Mouse (Mus musculus) erythroblast, adult 5-6 weeks (primary cell): Measurements from ENCODE around the gene Ccnl1. TPM values are rescaled to one million over a fixed set of nuclear protein-coding genes. Genes with fewer than 3 reads are reported as not detected.

Source experiments
- ATAC-seq: replicated peaks from 2 replicates; pipeline ENCODE4 v1.8.0; 2016; ENCODE audit warnings: moderate number of reproducible peaks, mild to moderate bottlenecking, moderate TSS enrichment, inconsistent platforms; ENCODE audit not compliant: poor library complexity, low FRiP score, severe bottlenecking
- total RNA-seq, 2 experiments: library from RNA; stranded (forward) in 1 of 2; stranded (reverse) in 1 of 2; fragments of 150-400 nt in 1 of 2; fragments of 200-764, 138-1000 nt in 1 of 2; gene quantifications; 2 replicates each; pipeline versions ENCODE4 v1.2.3 to v1.2.4; 2015 to 2017; ENCODE audit warnings: low replicate concordance in 2 of 2

Ccnl1 gene
- total RNA-seq (2015; ENCODE audit: low replicate concordance): 68.1 and 84.4 TPM in 2 replicates
- total RNA-seq (2017; ENCODE audit: low replicate concordance): 102 and 150 TPM in 2 replicates

DNA sequence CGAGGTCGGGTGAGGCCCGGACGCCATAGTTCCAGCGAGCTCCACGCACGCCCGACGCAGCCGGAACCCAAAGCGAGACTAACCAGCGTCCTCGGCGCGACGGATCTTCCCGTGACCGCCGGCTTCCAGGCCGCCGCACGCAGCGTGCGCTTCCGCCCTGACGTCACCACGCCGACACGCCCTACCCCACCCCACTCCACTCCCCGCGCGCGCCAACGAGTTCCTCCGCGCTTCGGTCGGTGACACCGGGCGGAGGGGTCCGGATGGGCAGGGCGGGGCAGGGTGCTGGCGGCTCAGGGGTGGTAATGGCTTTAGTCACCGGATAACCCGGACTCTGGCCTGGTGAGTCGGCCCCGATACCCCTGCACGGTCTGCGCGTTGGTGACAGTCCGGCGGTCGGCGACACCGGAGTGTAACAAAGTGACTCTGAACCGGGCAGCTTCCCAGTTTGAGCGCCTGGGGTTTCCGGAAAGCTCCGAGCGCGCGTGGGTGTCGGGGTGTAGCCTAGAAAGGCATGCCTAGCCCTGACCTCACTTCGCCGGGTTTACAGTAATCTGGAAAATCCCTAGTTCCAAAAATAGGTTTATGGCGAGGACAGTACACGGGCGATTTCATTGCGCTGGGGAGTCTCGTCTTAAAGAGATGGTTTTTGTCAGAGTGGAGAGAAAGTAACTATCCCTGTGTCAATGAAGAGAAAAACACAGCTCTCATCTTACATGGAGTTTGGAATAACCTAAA is at the start of gene Ccnl1:
Gene Ccnl1, minus strand, starts transcription at position 148 of the 738 bp plus-strand sequence.
- peak; percentile 90 for ATAC-seq

DNA sequence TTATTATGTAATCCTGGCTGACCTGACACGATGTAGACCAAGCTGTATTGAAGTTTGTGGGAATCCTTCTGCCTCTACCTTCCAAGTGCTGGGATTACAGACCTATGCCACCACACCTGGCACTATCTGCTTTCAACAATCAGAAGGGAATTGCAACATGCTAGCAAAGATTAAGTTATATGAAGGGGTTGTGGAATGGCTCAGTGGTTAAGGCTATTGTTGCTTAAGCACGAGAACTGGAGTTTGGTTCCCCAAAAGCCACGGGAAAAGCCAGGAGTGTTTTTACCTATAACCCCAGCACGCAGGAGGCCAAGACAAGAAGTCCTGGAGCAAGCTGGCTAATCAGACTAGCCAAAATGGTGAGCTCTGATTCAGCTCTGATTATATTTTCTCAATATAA is 46.9 kb upstream of the Ccnl1 start:
- no peak for ATAC-seq

DNA sequence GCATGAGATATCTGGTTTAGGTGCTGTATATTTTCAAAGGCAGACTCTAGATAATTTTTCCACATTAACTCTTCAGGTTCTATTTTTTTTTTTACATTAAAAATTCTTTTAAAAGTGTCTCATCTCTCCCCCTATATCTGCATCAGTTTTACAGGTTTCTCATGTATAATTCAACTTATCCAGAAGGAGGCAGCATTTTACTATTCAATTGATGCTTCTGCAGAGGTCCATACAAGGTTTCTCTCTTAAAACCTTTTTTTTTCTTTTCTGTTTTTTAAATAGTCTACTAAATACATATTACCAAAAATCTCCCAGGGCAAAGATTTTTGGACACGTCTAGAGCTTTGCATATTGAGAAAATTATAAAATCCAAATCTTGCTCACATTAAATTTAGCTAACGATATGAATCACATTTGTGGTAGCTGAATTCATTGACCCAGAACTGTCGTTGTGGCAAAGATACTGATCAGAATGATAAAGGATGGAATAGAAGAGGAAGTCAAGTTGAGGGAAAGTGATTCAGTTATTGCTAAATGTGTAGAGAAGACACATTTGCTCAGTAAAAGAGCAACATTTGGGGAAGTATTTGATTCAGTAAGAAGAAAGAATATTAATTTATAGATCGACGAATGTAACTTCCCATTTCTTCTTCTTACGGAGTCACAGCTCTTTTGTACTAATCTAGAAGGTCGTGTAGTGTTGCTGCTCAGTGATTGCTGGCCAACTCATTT is 46.3 kb upstream of the Ccnl1 start:
- no peak for ATAC-seq

DNA sequence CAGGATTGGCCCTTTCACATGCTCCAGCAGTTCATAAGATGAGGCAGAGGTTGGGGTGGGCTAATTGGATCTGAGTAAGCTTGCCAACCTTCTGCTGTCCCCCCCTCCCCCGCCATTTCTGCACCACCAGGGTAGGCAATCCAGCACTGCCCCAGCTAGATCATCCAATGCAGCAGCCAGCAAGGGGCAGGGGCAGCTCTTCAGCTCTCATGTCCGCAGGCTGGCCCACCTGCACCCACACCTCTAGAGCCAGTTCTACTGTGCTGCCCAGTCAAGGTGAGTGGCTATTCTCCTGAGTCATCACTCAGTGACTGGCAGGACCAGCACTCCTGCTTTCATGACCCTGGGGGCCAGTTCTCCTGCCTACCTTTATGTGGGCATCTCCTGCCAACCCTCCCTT is 42.4 kb upstream of the Ccnl1 start:
- ATAC-seq: no peak

DNA sequence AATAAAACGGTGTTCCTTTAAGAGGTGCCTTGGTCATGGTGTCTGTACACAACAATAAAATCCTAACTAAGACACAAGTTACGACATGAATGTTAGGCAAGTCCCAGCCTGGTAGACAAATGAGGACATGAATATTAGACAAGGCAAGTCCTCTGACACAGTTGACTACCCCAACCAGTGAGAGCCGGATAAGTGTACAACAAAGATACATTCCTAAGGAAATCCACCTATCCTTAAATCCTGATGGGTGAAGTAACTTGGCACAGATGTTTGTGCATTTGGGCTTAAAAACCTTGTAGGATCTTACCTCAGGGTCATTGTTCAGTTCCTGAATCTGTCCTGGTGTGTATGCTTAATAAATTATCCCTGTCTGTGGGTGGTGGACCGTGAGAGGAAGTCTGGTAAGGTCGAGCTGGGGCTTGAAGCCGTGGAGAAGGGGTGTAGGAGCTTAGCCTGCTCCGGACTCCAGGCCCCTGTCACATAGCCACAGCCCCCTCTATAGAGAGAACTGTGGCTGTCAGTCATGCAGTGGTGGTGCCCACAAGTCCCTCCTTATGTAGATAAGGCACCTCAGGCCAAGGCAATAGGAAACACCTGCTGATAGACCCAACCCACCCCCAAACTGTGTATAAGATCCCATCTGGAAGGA is 39.4 kb upstream of the Ccnl1 start:
- ATAC-seq: no peak

DNA sequence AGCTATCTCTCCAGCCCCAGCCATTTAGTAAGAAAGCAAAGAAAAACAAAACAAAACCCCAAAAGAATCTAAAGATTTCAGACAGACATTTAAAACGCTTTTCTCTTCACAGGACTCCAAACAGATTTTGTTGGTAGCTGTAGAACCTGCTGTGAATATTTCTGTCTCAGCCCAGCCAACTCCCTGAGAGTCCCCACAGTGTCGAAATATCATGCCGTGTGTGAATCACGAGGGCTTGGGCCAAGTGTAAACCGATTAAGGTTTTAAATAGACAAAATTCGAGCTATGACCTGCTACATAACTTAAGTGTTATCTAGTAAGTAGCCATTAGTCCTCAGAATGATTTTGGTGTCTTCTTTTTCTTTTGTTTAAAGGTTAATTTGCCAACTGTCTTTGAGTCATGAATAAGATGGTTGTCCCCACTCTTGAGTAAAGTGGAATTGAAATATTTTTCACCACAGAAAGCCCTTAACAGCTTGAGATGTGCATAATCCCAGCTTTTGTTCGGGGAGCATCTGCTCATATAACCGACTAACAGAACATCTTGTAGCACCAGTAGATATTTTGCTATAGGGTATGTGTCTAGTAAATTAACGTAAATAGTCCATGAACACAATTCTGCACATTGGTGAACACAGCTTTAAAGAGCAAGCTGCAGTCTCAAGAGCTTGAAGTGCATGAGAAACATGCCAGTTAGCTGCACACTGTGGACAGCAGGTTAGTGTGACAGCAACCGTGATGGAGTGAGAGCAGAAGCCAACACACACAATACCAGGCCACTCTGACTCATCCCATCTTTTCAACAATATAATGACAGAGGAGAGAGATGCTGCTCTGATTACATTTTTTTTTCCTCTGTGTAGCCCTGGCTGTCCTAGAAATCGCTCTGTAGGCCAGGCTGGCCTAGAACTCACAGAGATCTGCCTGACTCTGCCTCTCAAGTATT is 34.6 kb upstream of the Ccnl1 start:
- ATAC-seq: no peak

DNA sequence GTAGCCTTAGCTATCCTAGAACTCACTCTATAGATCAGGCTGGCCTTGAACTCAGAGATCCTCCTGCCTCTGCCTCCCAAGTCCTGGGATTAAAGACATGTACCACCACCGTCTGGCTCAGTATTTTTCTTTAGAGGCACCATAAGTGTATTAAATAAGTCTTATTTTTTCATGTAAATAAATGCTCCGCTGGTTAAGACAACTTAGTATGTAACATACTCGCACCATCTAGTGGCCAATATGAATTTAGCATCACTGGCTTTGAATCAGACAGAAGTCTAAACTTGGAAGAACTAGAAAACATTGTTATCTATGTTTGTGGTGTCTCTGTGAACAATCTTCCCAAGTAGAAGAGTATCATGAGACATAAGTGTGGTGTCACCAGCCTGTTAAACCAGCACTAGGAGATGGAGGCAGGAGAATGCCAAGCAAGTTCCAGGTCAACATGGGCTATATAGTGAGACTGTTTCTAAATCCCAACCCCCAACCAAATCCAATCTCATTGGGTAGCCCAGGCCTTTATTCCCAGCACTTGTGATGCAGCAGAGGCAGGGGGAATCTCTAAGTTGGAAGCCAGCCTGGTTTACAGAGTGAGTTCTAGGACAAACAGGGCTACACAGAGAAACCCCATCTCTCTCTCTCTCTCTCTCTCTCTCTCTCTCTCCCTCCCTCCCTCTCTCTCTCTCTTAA is 33.1 kb upstream of the Ccnl1 start:
- ATAC-seq: peak; percentile 79

DNA sequence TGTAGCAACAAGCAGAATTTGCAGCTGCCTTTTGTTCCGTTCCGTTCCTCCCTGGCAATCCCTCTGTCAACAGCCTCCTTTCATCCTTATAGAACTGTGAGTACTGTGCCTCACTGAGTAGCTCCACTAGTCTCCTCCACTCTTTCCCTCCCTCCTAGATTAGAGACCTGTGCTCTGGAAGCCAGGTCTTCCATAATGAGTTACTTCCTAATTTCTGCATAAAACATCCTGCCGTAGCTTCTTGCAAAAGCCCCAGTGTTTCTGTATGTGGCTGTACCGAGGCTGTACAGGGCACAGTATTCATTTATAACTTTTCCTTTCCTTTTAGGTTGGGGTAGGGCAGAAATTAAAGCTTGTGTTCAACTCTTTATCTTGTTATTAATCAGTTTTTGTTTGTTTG is 32.5 kb upstream of the Ccnl1 start:
- ATAC-seq: no peak

DNA sequence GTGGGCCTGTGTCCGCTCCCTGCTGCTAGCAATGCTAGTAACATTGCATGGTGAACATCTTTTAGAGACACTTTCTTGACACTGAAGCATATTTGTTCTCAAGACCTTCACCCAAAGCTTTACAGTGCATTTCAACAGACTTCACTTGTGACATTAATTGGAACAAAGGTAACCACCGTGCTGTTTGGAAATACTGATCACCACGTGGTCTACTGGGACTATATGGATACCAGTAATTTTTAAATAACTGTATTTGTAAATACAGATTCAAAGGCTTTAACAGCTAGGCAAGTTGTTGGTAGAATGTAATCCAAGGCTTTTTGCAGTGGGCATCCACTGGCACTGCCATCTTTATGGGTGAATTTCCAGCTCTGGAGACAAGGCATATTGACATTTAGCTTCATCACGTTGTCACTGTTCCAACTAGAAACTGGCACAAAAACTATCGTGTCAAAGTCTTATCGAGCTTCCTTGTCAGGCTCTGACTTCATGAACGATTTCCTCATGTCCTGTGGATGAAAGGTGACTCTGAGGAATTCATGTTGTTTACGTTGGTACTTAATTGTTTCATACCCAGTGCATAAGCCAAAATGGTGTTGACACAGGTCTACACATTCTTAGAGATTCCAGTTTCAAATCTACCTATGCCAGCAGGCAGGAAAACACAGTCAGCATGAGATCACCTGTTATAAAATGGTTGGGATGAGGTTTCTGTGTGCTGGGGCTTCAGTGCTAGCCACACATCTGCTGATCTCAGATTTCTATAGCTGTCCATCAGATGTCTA is 30.9 kb upstream of the Ccnl1 start:
- ATAC-seq: no peak

DNA sequence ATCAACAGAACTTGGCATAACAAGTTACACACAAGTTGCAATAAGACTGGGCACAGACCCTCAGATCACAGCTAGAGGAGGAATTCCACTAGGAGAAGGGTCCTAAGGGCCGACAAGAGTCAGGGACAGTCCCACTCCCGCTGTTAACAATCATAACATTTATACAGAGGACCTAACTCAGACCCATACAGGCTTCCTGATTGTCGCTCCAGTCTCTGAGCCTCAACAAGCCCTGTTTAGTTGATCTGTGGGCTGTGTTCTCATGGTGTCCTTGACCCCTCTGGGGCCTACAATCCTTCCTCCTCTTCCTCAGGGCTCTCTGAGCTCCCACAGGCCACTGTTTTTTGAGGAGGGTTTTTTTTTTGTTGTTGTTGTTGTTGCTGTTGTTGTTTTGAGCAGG is 18.2 kb upstream of the Ccnl1 start:
- no peak for ATAC-seq

DNA sequence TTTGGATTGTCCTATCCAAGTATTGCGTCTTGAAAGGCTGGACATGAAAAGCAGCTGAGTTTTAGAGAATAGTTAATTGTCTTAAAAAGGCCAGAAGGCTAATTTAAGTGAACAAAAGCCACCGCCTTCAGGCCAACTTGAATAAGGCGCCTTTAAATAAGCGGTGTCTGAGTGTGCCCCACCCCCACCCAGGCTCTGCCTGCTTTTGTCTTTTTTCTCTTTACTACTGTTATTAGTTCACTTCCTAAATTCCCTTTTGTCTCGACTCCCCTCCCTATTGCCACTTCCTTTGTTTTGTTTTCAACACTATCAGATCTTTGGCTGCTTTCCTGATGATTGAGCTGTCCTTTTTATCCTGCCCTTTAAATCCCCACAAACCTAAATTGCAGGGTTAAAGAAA is 17.3 kb upstream of the Ccnl1 start:
- ATAC-seq: 0 out of 2 replicates have a peak, but pooled peaks have one; percentile 27

DNA sequence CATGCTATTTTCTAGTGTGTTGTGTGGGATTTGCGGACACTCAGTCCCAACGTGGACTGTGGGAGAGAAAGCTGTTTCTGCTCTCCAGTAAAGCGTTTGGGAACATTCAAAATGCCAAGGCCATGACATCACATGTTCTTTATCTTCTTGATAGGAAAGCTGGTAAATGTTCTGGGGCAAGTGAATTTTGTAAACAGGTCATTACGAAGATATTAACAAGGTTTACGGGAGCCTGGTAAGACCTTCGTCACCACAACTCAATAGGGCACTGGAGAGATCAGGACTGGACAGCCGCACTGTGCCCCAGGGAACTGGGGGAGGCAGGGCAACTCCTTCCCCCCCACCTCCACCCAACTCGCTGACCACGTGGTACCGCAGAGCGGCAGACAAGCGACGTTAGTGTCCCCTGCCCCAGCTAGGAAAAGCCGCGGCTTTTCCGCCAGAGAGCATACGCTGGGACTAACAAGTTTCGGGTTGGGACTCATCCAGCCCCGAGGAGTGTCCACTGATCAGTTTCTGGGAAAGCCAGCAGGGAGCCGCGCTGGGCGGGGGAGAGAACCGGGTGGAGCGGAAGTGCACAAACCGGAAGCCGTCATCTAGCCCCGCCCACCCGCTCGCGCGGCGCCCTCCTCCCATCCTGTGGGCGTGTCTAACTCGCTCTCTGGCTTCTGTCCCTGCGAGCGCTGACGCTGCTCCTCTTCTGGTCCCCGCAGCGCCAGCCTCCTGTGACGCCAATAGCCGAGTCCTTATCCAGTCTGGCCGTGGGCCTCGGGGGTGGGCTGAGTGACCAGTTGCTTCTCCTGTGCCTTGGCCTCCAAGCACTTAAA is 16.4 kb upstream of the Ccnl1 start:
- peak; percentile 97 for ATAC-seq

DNA sequence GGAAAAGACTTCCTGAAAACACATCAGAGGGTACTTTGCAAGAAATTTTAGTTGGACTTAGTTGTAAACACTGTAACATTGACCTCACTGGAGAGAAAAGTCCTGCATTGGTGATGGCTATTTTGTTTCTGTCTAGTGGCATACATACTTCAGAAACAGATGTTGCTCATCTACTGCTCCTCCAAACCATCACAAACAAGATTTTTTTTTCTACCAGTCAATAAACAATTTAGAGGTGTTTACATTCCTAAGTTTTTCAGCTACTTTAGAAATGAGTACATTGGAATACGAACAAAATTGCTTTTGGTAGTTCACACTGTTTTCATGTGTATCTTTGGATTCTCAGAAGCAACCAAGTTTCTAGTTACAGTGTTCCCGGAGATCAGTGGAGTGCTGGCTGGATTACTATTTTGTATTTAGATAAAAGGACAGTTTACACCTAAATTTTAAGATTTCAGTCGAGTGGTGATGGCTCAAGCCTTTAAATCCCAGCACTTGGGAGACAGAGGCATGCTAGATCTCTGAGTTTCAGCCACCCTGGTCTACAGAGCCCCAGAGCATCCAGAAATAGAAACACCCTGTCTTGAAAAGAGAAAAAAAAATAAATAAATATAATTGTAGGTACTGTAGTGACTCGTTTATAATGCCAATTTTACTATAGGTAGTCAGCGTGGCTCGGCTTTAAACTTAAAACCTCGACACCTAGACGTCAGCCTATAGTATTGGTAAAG is 15.6 kb upstream of the Ccnl1 start:
- ATAC-seq: no peak

DNA sequence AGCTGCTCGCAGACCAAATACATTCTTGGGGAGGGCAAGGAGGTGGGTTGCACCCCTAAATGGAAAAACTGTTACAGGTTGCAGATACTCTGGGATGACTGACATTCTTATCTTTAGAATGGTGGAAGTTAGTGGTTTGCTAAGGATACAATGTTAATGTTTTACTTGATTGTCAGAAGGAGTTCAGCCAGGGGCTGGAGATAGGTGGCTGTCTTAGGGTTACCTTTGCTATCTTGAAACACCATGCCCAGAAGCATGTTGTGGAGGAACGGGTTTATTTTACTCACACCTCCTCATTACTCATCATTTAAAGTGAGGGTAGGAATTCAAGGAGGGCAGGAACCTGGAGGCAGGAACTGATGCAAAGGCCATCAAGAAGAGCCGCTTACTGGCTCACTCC is 11.1 kb upstream of the Ccnl1 start:
- ATAC-seq: no peak

DNA sequence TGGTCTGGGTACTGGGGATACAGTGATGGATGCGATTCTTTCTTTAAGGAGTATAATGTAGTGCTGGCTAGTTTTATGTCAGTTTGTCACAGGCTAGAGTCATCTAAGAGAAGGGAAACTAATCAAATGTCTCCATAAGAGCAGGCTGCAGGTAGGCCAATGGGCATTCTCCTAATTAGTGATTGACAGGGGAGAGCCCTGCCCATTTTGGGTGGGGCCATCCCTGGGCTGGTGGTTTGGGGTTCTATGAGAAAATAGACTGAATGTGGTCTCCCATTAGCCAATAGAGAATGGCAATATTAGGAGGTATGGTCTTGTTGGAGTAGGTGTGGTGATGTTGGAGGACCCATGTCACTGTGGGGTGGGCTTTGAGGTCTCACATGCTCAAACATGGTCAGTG is 8.3 kb upstream of the Ccnl1 start:
- ATAC-seq: peak; percentile 71; the same call in 1 of the 2 replicates

DNA sequence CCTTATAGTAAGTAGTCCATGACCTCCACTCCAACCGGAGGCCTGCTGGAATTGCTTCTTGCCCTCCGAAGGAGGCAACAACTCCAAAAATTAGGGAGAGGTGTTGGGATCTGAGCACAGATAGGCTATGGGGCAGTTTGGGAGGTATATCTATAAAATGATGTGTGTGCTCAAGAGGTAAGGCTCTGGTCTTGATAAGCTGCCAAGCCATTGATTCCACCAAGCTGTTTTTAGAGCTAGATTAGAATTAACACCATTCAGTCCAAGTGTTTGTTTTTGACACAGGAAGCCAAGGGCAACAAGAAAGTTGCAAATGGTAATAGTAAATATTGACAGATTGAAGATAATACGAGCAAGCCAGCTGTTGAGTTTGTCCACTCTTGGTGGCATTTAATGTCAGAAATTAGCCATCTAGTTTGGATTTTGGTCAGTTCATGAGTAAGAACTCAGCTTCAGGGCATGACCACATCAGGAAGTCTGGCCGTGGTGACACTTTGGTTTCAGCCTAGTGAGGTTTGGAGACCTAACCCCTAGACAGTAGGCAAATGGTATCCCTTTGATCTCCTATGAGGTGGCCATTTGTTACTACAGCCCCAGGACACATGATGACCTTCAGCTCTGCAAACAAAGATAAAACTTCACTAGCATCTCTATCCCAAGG is 4.4 kb upstream of the Ccnl1 start:
- ATAC-seq: no peak
